Mouse (Mus musculus): ENCODE data around the gene Ppp1cc.
"Not testable (repeated sequence)": the region's sequence is repeated elsewhere in the genome, so short reads cannot be mapped to it uniquely, and the experiment has no call there.

The Ppp1cc gene

GRCm38 (mm10) chr5:122212125-122212524 is 54.0 kb downstream of the Ppp1cc start:
- no peak for DNase-seq (ENCODE audit: low spot score in 2 of 2)

- not testable (repeated sequence) for DNase-seq (ENCODE audit: low spot score in 2 of 2)
These were observed 54.7 kb downstream of the Ppp1cc start for GRCm38 (mm10) chr5:122212820-122213219.

- DNase-seq (ENCODE audit: low spot score in 2 of 2): no peak
These were observed 55.8 kb downstream of the Ppp1cc start for GRCm38 (mm10) chr5:122213861-122214260.

GRCm38 (mm10) chr5:122217636-122218035 is 59.6 kb downstream of the Ppp1cc start:
- DNase-seq (ENCODE audit: low spot score in 2 of 2): no peak

- no peak for DNase-seq (ENCODE audit: low spot score in 2 of 2)
These were observed 60.2 kb downstream of the Ppp1cc start for GRCm38 (mm10) chr5:122218109-122218905.

GRCm38 (mm10) chr5:122218928-122219327 is 60.9 kb downstream of the Ppp1cc start:
- no peak for DNase-seq (ENCODE audit: low spot score in 2 of 2)

GRCm38 (mm10) chr5:122219655-122220629 is 61.9 kb downstream of the Ppp1cc start:
- no peak for DNase-seq (ENCODE audit: low spot score in 2 of 2)

GRCm38 (mm10) chr5:122221085-122221484 is 63.0 kb downstream of the Ppp1cc start:
- no peak for DNase-seq (ENCODE audit: low spot score in 2 of 2)

GRCm38 (mm10) chr5:122224291-122224690 is 66.2 kb downstream of the Ppp1cc start:
- no peak for DNase-seq (ENCODE audit: low spot score in 2 of 2)

Data from right cerebral cortex, postnatal 10 days (tissue).